Mouse (Mus musculus) cortical plate, adult 2 months (tissue): ENCODE results near the gene D10Jhu81e. TPM values are rescaled to one million over a fixed set of nuclear protein-coding genes. Genes with fewer than 3 reads are reported as not detected.

Experiments
- H3K27ac ChIP-seq: fragments of 200-500 bp; 2 replicates; pipeline ENCODE4 v1.5.1; 2012; ENCODE audit warnings: low read length, control low read depth, inconsistent platforms; ENCODE audit not compliant: insufficient read depth
- H3K4me1 ChIP-seq: fragments of 200-500 bp; 2 replicates; pipeline ENCODE4 v1.6.1; 2011; ENCODE audit warnings: low read length; ENCODE audit not compliant: control insufficient read depth, insufficient read depth
- H3K4me3 ChIP-seq: fragments of 200-500 bp; 2 replicates; pipeline ENCODE4 v1.5.1; 2011; ENCODE audit warnings: mild to moderate bottlenecking, low read length, control low read depth; ENCODE audit not compliant: insufficient read depth
- CTCF ChIP-seq: fragments of 200-500 bp; IDR thresholded peaks from 2 replicates; pipeline ENCODE4 v1.5.1; 2011; ENCODE audit warnings: mild to moderate bottlenecking, control low read depth, low read length; ENCODE audit not compliant: insufficient read depth; ENCODE audit errors: extremely low read depth
- POLR2A ChIP-seq: fragments of 200-500 bp; IDR thresholded peaks from 2 replicates; pipeline ENCODE4 v1.6.1; 2011; ENCODE audit warnings: mild to moderate bottlenecking, low read length, control low read depth; ENCODE audit not compliant: insufficient read depth; ENCODE audit errors: extremely low read depth
- polyA plus RNA-seq: library from polyadenylated mRNA; depleted of rRNA; stranded (reverse); fragments of >200 nt; gene quantifications from 2 replicates; pipeline ENCODE4 v1.2.3, GENCODE M21; 2012; rRNA removed

D10Jhu81e gene
- polyA plus RNA-seq, 1 experiment, result 128 TPM

DNA sequence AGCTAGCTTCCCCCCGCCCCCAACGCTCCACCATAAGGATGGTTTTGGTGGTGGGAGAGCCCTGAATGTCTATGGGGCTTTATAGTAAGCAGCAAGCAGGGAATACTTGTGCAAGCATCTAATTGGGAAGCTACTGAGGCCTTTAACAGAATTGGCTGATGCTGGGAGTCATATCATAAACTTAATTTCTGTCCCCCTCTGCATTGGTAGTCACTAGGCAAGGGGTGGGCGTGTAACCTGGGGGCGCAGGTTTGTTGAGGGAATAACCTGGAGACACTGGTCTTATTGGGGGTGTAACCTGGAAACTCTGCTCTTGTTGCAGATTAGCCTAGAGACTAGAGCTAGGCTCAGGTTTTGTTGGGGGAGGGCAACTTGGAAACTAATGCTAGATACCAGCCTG is 50.2 kb downstream of the D10Jhu81e start:
- TF ChIP-seq POLR2A, result no peak
- TF ChIP-seq CTCF, result no peak
- no peak overlapping the region for H3K4me3 ChIP-seq

DNA sequence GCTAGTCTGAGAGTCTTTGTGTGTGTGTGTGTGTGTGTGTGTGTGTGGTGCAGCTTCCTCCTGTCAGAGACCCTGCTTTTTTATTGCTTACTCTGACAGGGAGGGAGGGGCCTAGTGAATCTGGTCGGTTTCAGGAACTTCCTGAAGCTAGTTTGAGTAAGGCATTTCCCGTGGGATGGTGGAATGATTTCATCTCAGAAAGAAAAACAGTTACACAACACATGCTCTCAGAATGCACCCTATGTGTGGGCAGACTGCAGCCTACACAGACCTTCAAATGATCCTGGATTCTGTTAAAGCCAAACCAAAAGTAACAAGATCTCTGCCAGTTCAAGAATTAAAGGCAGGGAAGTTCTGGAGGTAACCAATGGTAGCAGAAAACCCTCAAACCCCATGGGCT is 54.4 kb downstream of the D10Jhu81e start:
- no peak overlapping the region for H3K27ac ChIP-seq
- no peak overlapping the region for H3K4me3 ChIP-seq
- TF ChIP-seq CTCF (no peak), POLR2A (no peak)
- no peaks in the 10 kb centered on the region for H3K4me1 ChIP-seq

More for the DNA sequence above, 50.2 kb downstream of the D10Jhu81e start:
- Histone ChIP-seq H3K27ac (no peak overlapping the region), H3K4me1 (no peaks in the 10 kb centered on the region)

DNA sequence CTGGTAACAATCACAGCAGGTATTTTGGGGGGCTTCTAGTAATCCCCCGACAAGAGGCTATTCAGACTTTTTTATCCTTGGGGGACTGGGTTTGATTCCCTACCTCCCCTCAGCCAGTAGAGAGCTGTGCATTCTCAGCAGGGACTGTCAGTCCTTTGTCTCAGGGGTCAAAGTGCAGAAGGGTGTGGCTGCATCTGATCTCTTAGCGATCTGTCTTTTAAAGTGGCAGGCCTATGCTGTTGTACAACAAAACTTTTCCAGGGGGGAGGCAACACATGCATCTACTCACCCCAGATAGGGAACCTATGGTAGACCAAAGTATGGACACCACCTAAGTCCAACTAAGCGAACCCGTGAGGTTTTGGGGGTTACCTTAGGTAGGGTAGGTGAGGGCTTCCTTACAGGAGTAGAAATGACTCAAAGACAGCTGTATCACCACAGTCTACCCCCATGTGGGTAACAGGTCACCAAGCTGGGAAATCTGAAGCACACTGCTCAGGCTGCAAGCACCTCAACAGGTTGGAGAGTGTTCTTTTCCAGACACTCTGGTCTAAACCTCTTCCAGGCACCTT is 55.0 kb downstream of the D10Jhu81e start:
- H3K4me3 ChIP-seq, result no peak overlapping the region
- no peaks in the 10 kb centered on the region for H3K4me1 ChIP-seq
- no peak for TF ChIP-seq CTCF
- no peak overlapping the region for H3K27ac ChIP-seq

Other genes with a start within 250 kb of the D10Jhu81e start
- gene Trpm2, start 199.2 kb downstream of the D10Jhu81e start, polyA plus RNA-seq, result 30.8 and 32.0 TPM in 2 replicates
- gene 1810043G02Rik, start 191.3 kb downstream of the D10Jhu81e start, polyA plus RNA-seq, result 74.0 and 74.4 TPM in 2 replicates
- gene Pfkl, start 159.7 kb downstream of the D10Jhu81e start, polyA plus RNA-seq, result 158 and 186 TPM in 2 replicates
- 0.13 and 0.38 TPM in 2 replicates for gene Dnmt3l, start 127.8 kb downstream of the D10Jhu81e start, polyA plus RNA-seq
- 0.32 and 0.65 TPM in 2 replicates for gene Aire, start 126.2 kb downstream of the D10Jhu81e start, polyA plus RNA-seq
- gene Icosl, start 100.5 kb downstream of the D10Jhu81e start, polyA plus RNA-seq, result 5.3 and 6.3 TPM in 2 replicates
- gene Pwp2, start 15.4 kb upstream of the D10Jhu81e start, polyA plus RNA-seq, result 18.2 and 19.6 TPM in 2 replicates
- gene Trappc10, start 74.9 kb upstream of the D10Jhu81e start, polyA plus RNA-seq, result 61.6 and 62.8 TPM in 2 replicates
- gene Agpat3, start 182.7 kb upstream of the D10Jhu81e start, polyA plus RNA-seq, result 241 and 251 TPM in 2 replicates
- 519 and 613 TPM in 2 replicates for gene Rrp1, start 243.3 kb upstream of the D10Jhu81e start, polyA plus RNA-seq